Mouse (Mus musculus) MN1 (cell line): ENCODE results near the gene Zfp704.

Experiments
- DNase-seq: peaks from one replicate; pipeline ENCODE4 v3.0.0-alpha.2; 2016; ENCODE audit warnings: low spot score

Zfp704 gene

DNA sequence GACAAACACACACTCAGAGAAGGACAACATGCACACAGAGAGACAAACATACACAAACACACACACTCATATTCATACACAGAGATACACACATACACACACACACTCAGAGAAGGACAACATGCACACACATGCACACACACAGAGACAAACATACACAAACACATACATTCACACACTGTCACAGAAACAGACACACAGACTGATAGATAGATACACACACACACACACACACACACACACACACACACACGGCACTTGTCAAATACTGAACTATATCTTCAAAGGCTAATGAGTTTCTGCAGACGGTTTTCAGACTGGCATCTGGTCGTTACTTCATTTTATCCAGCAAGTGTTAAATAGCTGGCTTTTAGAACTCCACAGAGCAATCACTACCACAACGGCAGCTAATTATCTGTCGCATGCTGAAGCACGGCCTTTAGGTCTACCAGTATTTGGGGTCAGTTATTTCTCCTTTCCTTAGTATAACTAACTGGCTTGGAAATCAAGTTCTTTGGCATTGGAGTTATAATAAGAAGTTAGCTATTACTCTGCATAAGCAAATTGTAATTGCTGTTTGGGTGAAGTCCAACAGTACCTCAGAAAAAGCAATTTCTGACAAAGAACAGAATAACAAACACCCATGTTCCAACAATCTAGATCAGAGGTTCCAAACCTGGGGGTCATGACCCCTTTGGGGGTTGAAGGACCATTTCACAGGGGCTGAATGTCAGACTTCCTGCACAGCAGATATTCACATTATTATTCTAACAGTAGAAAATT lies 51.9 kb downstream of the Zfp704 start:
- DNase-seq: no peak

DNA sequence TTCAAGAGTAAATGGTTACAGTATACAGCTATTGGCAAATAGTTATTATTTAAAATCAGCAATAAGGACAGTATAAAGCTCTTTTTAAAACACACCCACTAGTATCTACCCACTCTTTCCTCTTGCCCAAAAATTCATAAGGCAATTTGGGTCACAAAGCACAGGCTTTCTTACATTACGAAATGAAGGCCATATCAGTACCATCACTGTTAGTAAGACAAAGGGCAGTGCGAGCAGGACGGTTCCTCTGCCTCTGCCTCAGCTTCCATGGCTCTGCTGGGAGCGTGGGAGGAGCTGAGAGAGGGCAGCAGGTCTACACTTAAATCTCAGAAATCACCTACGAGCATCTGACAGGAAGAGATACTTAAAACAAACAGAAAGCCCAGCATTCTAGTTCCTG lies 53.7 kb downstream of the Zfp704 start:
- DNase-seq: no peak

DNA sequence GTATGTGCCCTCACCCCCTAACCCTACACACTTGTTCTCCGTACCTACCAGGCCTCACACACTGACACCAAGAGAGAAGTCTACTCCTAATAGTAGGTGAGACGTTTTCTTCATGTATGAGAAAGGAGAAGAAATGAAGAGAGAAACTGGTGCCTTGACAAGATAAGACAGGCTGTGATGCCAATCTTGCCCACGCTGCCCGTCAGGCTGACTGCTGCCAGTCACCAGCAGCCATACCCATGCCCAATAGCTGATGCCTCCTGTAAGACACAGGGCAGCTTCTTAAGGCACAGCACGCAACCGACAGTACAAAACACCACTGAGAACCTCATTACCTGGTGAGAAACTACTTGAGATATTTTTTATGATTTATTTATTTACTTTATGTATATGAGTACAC lies 55.0 kb downstream of the Zfp704 start:
- DNase-seq: no peak

DNA sequence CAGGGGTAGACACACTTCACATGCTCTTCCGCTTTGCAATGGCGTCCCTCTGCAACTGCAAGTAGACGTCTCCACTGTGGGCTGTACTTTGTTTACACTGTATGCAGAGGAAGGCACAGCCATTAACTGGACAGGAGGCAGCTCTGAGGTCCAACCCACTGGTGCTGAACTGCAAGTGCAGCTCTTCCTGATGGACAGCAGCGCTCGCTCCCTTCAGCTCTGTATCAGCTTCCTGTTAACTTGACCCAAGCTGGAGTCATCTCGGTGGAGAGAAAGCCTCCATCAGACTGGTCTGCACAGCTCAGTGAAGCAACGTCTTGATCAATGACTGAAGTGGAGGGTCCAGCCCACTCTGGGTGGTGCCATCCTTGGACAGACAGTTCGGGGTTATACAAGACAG lies 57.6 kb downstream of the Zfp704 start:
- no peak for DNase-seq

DNA sequence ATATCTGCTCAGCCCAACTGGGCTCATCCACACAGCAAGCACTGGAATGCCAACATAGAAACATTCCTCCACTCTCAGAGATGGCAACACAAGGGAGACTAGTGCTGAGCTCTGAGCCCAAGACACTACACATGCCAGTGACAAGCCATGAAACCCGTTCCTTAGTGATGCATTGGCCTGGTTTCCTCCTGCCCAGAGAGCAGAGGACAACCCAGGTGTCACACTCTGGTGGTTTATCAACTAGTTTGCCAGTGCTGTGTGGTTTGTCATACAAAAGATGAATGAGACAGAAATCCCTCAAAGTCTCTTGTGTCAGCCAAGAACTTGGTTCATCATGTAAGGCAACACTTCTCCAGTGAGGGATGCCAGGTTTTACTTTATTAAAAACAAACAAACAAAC lies 59.0 kb downstream of the Zfp704 start:
- no peak for DNase-seq

DNA sequence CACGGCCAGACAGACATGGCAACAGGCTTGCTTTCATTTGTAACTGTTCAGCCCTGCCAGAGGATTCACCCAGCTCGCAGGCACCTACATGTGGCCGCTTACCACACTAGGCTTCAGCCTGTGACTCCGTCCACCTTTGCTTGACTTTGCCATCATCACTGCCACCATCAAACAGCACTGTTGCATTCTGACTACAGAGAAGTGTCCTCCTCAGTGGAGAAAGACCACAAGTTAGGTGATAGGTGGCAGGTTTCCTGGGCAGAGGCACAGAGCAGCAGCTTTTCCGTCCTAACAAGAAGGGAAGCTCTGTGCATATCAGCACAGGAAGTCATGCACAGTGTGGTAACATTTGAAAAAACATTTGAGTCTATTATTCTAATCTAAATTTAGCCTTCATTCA lies 60.1 kb downstream of the Zfp704 start:
- DNase-seq: no peak

DNA sequence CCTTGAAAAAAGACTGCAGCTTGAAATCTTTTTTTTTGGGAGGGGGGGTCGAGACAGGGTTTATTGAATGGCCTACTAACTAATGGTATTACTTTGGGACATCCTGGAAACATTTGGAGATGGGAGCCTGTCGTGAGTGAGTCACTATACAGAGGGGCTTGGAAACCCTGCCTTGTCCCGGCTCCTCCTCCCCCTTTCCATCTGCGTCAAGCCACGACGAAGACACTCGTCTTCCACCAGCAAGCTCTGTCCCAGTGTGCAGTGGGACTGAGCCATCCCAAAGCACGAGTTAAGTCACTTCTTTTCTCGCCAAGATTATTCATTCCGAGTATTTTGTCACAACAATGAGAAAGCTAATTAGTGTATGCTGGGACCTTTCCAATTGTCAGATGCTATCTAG lies 61.7 kb downstream of the Zfp704 start:
- DNase-seq: no peak

DNA sequence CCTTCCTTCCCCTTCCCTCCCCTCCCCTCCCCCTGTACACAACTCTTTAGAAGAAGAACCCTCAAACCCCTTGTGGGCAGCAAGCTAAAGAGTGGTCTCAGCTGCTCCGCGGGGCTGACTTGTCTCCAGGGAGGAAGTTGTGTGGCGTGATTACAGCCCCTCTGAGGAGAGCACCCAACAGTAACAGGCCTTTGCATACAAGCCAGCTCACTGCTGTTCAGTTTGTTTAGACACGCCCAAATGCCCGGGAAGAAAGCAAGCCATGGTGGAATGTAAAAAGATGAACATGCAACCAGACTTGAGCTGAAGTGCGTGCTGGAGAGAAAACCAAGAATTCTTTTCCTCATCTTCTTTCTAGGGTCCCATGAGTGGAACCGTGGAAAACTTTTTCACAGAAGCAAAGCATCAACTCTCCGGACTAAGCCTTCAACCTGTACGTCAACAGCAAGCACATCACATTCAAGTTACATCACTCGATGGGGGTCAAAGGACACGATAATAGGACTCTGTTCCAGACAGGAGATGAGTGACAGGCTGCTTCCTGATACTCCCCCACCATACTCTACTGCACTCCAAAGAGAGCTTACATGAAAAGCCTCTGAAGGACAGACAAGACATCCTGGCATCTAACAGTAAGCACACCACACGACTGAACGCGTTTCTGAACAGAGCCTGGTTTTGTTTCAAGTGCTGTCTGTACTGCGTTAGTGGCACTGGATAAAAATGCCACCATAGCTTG lies 62.8 kb downstream of the Zfp704 start:
- DNase-seq: no peak

DNA sequence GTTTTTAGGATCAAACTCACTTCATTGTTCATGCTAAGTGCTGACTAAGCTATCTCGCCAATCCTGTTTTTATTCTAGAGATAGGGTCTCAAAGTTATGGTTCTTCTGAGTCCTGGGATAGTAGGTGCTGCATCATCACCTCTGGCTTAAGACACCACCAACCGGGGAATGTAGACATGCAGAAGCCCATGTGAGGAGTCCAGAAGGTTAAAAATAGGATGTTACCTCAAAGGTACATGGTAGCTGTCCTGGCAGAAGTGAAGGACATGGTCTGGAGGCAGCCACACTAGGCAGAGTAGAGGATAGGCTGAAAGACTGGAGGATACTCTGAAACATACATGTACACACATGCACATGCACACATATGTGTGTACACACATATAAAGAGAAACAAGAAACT lies 65.5 kb downstream of the Zfp704 start:
- no peak for DNase-seq

DNA sequence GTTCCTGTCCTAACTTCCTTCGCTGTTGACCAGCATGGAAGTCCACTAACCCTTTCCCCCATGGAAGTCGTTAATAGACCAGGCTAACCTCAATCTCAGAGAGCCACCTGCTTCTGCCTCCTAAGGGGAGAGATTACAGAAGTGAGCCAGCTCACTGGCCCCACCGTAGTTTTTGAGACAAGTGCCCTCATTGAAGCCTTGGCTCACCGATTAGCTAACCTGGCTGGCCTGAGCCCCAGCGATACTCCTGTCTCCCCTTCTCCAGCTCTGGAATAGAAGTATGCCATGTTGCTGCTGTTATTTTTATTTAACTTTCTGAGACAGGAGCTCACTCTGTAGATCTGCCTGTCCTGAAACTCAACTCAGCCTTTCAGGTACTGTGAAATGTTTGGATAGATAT lies 66.0 kb downstream of the Zfp704 start:
- no peak for DNase-seq

DNA sequence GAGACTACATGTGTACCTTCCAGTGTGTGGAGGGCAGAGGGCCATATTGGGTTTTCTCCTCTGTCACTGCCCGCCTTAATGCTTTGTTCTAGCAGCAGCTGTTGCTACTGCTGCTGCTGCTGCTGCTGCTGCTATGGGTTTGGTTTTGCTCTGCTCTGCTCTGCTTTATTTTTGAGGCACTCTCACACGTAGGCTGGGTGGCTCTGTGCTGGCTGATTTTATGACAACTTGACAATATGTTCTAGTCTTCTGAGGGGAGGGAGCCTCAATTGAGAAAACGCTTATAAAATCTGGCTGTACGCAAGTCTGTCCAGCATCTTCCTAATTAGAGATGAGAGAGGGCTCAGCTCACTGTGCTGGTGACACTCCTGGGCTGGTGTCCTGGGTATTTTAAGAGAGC lies 66.4 kb downstream of the Zfp704 start:
- DNase-seq: no peak

DNA sequence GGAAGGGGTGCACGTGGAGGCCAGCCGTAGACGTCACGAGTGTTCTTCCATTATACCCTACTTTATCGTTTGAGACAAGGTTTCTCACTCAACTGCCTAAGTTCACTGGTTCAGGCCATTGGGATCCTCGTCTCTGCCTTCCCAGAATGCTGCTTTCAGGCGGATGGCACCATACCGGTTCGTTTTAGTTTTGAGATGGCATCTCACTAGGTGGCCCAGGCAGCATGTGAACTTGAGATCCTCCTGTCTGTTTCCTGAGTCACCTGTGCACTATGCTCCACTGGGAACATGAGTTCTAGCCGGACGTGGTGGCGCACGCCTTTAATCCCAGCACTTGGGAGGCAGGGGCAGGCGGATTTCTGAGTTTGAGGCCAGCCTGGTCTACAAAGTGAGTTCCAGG lies 68.3 kb downstream of the Zfp704 start:
- DNase-seq: no peak

DNA sequence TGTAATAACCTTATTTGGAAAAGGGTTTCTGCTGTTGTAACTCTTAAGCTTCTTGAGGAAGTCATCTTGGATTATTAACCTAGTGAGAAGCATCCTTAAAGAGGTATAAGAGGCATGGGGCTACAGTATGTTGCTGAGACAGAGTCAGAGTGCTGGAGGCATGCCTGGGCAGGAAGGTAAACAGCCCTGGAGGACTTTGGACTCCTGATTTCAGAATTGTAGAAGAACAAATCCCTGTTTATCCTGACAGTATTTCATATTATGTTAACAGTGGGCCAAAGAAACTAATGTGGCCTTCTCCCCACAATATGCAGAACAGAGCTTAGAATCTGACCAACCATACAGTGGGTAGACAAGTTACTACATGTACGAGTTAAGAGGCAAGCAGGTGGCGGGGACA lies 71.4 kb downstream of the Zfp704 start:
- DNase-seq: no peak

DNA sequence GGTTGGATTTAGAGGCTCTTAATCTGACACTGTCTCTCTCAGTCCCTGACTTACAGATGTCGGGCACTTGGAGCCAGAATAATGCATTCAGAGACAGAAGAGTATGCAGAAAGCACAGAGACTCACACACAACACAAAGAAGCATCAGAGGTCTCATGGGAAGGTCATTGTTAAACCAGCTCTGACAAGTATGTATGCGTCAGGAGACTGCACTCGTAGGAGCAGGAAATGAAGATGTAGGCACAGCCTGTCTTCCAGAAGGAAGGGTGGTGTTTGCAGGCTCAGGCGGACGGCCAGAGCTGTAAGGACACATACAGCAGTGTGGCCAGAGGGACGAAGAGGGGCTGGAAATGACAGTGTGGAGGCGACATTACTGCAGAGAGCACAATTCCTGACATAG lies 72.0 kb downstream of the Zfp704 start:
- no peak for DNase-seq

DNA sequence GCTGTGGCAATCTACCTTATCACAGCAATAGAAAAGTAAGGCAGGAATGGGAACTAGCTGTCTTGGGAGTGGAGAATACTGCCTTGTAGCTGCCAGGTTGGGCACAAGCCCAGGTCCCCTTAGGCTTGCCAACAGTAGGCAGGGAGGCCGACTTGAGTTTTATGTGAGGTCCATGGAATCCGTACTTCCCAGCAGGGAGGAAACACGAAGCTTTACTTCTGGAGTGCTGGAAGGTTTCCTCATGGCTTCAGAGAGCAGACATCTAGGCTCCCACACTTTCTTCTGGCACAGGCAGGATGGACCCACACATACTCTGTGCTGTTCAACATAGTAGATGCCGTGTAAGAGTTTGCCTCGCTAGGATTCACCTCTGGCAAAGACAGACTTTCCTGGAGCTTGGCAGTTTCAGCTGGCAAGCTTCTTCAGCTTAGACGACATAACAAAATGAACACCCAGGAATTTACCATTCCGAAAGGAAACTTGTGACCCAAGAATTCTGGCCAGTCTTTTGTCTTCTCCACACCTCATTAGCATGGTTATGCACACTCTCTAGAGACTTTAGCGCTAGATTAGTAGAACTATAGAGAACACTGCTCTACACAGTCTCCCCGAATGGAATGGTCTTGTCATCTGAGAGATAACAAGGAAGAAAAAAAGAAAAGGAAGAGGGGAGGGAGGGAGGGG lies 79.6 kb downstream of the Zfp704 start:
- DNase-seq: no peak

DNA sequence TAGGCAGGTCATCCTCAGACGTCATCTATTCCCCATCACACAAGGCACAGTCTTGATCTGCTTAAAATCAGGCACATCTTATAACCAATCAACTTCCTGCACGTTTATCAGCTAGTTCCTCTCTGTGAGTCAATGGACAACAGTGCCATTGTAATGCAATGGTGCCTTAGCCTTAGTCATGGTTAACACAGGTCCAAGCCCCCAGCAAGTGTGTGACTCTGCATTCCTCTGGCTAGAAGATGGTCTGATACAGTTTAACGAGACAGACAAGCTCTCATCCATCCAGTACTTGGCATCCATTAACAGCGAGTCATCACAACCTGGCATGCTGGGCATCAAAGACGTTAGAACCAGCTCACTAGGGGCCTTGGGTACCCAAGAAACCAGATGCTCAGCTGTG lies 85.5 kb downstream of the Zfp704 start:
- no peak for DNase-seq

DNA sequence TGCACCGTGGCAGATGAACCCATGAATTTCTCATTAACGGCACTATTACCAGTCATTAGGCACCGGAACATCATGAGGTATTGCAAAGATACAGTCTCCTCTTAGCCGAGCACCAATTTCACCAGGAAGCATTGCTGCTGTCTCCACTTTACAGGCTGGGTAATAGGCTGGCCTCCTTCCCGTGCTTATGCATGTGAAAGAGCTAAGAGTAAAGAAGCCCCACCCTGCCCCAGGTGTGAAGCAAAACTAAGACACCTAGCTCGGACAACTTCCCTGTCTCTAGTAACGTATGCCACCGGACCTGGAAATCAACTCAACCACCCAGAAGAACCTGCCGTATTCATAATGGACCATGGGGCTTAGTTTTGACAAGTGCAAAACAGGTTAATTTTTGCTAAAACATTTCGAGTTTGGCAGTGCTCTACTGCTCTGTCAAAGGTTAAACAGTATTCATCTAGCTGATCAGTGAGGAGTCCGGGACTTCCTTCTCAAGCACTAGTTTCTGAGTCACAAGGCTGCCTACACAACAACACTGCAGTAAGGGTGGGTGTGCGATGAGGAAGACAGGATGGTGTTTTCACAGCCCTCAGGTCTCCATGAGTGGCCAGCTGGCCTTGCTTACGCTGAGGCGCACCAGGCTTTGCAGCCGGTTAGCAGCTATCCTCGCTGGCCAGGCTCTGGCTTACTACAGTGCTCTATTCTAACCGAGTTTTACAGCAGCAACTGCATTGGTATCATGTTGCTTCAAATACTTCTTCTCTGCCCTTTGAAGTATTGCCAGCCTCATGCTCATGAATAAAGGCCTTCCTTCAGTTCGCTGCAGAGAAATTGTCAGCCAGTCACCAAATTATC lies 86.6 kb downstream of the Zfp704 start:
- no peak for DNase-seq

DNA sequence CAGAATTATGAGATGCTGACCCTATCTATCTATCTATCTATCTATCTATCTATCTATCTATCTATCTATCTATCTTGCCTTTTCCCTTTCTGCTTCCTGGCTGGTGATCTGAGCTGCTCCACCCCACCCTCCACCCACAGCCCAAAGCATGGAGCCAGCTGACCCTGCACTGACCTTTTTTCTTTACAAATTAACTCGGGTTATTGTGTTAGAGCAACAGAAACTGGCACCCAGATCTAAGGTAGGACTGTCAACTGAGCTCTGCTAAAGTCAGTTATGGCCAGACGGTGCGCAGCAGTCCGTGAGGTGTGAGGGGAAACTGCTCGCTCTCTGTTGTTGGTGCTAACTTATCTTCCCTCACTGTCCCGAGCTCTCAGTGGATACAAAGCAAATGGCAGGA lies 87.9 kb downstream of the Zfp704 start:
- DNase-seq: no peak

DNA sequence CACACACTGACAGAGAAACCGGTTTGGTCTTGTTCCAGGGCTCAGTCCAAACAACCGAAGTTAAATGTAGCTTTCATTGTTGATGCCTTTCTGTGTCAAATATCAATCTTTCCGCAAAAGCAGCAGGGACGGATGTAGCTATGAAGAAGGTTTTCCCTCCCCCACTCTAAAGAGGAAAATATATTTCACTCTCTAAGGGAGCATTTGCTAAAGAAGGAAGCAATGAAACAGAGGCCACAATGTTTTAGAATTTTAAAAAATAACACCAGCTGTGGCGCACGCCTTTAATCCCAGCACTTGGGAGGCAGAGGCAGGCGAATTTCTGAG lies 89.2 kb downstream of the Zfp704 start:
- DNase-seq: no peak

DNA sequence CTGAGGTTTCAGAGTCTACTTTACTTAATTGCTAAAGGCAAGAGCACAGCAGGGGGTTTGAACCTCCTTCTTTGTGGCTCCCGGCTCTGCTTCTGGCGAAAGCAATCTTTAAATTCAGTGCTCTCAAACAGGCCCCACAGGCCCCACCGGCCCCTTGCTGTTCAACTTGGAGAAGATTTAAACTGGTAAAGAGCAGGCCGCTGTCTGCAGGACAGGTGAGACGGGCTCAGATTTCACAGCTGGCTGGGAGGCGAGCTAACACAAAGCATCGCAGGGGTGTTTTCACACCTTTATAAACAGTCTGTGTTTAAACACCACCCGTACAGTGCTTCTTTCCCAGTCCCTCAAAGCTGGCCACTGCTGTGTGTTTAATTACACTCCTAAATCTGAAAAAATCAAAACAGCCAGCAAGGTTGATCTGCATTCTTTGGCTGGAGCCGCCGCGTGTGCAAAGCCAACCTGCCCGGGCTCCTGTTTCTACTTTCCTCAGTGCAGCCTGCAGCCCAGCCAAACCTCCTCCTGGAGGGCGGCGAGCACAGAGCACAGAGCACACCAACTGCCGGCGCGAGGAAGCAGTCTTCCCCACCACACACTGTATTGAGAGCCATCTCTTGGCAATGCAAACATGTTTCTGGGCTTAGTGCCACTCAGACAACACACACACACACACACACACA lies 89.7 kb downstream of the Zfp704 start:
- peak; percentile 35 for DNase-seq

DNA sequence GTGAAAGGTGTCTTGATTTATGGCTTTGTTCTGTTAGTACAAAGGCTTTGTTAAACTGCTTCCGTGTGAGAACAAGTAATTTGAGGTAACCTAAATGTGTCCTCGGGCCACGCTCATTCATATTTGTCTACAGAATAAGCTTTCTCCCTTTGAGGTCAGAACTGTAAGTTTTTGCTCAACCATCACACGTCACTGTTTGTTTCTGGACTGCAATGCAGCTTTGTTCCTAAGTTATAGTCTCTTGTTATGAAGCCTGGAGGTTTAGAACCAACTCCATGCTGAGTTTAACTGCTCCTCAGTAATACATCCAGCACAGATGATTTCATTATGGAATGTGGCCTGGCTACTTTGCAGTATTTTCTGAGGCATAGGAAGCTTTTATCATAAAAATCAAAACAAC lies 90.4 kb downstream of the Zfp704 start:
- DNase-seq: no peak

DNA sequence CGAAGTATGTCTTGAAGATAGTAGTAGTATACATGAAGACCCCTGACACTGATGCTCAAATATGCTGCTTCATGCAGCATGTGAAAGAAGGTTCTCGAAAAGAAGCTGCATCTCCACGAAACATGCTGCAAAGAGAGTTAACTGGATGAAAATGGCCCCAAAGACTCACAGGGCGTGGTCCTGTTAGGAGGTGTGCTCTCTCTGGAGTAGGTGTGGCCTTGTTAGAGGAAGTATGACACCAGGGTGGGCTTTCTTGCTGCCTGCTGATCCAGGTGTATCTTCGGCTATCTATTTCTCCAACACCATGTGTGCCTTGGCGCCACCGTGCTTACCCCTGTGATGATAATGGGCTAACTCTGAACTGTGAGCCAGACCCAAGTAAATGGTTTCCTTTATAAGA lies 90.9 kb downstream of the Zfp704 start:
- no peak for DNase-seq
